Mouse (Mus musculus) MEL (cell line): ENCODE measurements around the gene Gpx6. TPM values are rescaled to one million over a fixed set of nuclear protein-coding genes. Genes with fewer than 3 reads are reported as not detected.

Source experiments
- DNase-seq: peaks from one replicate; pipeline ENCODE4 v3.0.0; 2011; ENCODE audit warnings: low read depth, low spot score
- H3K27ac ChIP-seq: 2 replicates; pipeline ENCODE4 v1.5.1; 2012; ENCODE audit warnings: low read depth, mild to moderate bottlenecking, control low read depth, low read length, moderate library complexity; ENCODE audit not compliant: control insufficient read depth
- H3K27me3 ChIP-seq, 2 experiments: fragments of 150-350 bp in 1 of 2; sonication (generic) in 1 of 2; 2 replicates each; pipeline ENCODE4 v1.6.1; 2012; ENCODE audit warnings: low read length in 2 of 2, mild to moderate bottlenecking in 2 of 2, improper control_type of control experiment in 1 of 2, moderate library complexity in 1 of 2; ENCODE audit not compliant: insufficient read depth in 2 of 2, control insufficient read depth in 1 of 2
- H3K36me3 ChIP-seq, 2 experiments: 2 replicates each; pipeline ENCODE4 v1.6.1; 2012 to 2014; ENCODE audit warnings: low read length in 2 of 2, improper control_type of control experiment in 1 of 2, inconsistent platforms in 1 of 2, mild to moderate bottlenecking in 1 of 2; ENCODE audit not compliant: insufficient read depth in 2 of 2, control insufficient read depth in 1 of 2
- H3K4me1 ChIP-seq, 2 experiments: fragments of 150-350 bp in 1 of 2; sonication (generic) in 1 of 2; 2 replicates each; pipeline ENCODE4 v1.6.1; 2012; ENCODE audit warnings: low read length in 2 of 2, improper control_type of control experiment in 1 of 2, mild to moderate bottlenecking in 1 of 2; ENCODE audit not compliant: insufficient read depth in 2 of 2, control insufficient read depth in 1 of 2
- H3K4me3 ChIP-seq, 2 experiments: fragments of 150-350 bp in 1 of 2; sonication (generic) in 1 of 2; 2 replicates each; pipeline ENCODE4 v1.5.1; 2012; ENCODE audit warnings: low read depth in 2 of 2, low read length in 2 of 2, mild to moderate bottlenecking in 2 of 2, moderate library complexity in 2 of 2, control low read depth in 1 of 2, improper control_type of control experiment in 1 of 2; ENCODE audit not compliant: control insufficient read depth in 1 of 2, insufficient read depth in 1 of 2
- H3K79me2 ChIP-seq: 2 replicates; pipeline ENCODE4 v1.6.1; 2012; ENCODE audit warnings: mild to moderate bottlenecking, low read length, moderate library complexity; ENCODE audit not compliant: control insufficient read depth, poor library complexity, insufficient read depth
- H3K9ac ChIP-seq: 2 replicates; pipeline ENCODE4 v1.6.1; 2012; ENCODE audit warnings: low read depth, mild to moderate bottlenecking, control low read depth, low read length, moderate library complexity; ENCODE audit not compliant: control insufficient read depth, poor library complexity, severe bottlenecking
- H3K9me3 ChIP-seq: fragments of 150-350 bp; sonication (generic); replicated peaks from 2 replicates; pipeline ENCODE4 v1.6.1; 2012; ENCODE audit warnings: mild to moderate bottlenecking, low read length, improper control_type of control experiment, moderate library complexity; ENCODE audit not compliant: insufficient read depth
- BHLHE40 ChIP-seq: IDR thresholded peaks from 2 replicates; pipeline ENCODE4 v1.6.1; 2012; ENCODE audit warnings: low read depth, mild to moderate bottlenecking, inconsistent platforms, low read length, improper control_type of control experiment, borderline replicate concordance
- CHD2 ChIP-seq: IDR thresholded peaks from 2 replicates; pipeline ENCODE4 v1.6.1; 2011; ENCODE audit warnings: low read length, improper control_type of control experiment
- CTCF ChIP-seq, 3 experiments: IDR thresholded peaks in 2 of 3; conservative IDR thresholded peaks in 1 of 3; 2 replicates each; pipeline ENCODE4 v1.5.1; 2011 to 2012; ENCODE audit warnings: low read length in 3 of 3, low read depth in 2 of 3, mild to moderate bottlenecking in 2 of 3, improper control_type of control experiment in 1 of 3, inconsistent platforms in 1 of 3, mixed read lengths in 1 of 3, moderate library complexity in 1 of 3; ENCODE audit not compliant: control insufficient read depth in 1 of 3, insufficient read depth in 1 of 3, poor library complexity in 1 of 3, severe bottlenecking in 1 of 3
- E2F4 ChIP-seq: IDR thresholded peaks from 2 replicates; pipeline ENCODE4 v1.6.1; 2011; ENCODE audit warnings: low read depth, low read length, improper control_type of control experiment, borderline replicate concordance
- ELF1 ChIP-seq: IDR thresholded peaks from 2 replicates; pipeline ENCODE4 v1.6.1; 2014; ENCODE audit warnings: low read depth, mild to moderate bottlenecking, inconsistent platforms, low read length, improper control_type of control experiment, moderate library complexity
- EP300 ChIP-seq, 2 experiments: IDR thresholded peaks; 2 replicates each; pipeline ENCODE4 v1.6.1; 2011; ENCODE audit warnings: improper control_type of control experiment in 2 of 2, low read length in 2 of 2, low read depth in 1 of 2, mild to moderate bottlenecking in 1 of 2
- GATA1 ChIP-seq: IDR thresholded peaks from 2 replicates; pipeline ENCODE4 v1.6.1; 2011; ENCODE audit warnings: low read depth, low read length, improper control_type of control experiment
- JUND ChIP-seq: IDR thresholded peaks from 2 replicates; pipeline ENCODE4 v1.6.1; 2011; ENCODE audit warnings: low read depth, mild to moderate bottlenecking, improper control_type of control experiment, low read length
- KAT2A ChIP-seq: conservative IDR thresholded peaks from 2 replicates; pipeline ENCODE4 v1.6.1; 2012; ENCODE audit warnings: low read depth, low read length, improper control_type of control experiment, inconsistent platforms
- MAFK ChIP-seq: IDR thresholded peaks from 2 replicates; pipeline ENCODE4 v1.6.1; 2011; ENCODE audit warnings: low read depth, mild to moderate bottlenecking, low read length, improper control_type of control experiment, borderline replicate concordance
- MAX ChIP-seq: IDR thresholded peaks from 2 replicates; pipeline ENCODE4 v1.6.1; 2011; ENCODE audit warnings: low read length, improper control_type of control experiment
- MAZ ChIP-seq: IDR thresholded peaks from 2 replicates; pipeline ENCODE4 v1.6.1; 2012; ENCODE audit warnings: low read depth, mild to moderate bottlenecking, inconsistent platforms, low read length, improper control_type of control experiment
- MEF2A ChIP-seq: IDR thresholded peaks from 2 replicates; pipeline ENCODE4 v1.6.1; 2014; ENCODE audit warnings: low read depth, mild to moderate bottlenecking, inconsistent platforms, low read length, improper control_type of control experiment; ENCODE audit not compliant: poor library complexity, insufficient replicate concordance, severe bottlenecking; ENCODE audit errors: extremely low read depth
- MXI1 ChIP-seq: IDR thresholded peaks from 2 replicates; pipeline ENCODE4 v1.6.1; 2011; ENCODE audit warnings: mild to moderate bottlenecking, low read depth, low read length, improper control_type of control experiment
- MYB ChIP-seq: IDR thresholded peaks from 2 replicates; pipeline ENCODE4 v1.6.1; 2011; ENCODE audit warnings: mild to moderate bottlenecking, low read depth, low read length, improper control_type of control experiment
- NELFE ChIP-seq: IDR thresholded peaks from 2 replicates; pipeline ENCODE4 v1.6.1; 2011; ENCODE audit warnings: low read depth, low read length, improper control_type of control experiment
- NRF1 ChIP-seq: IDR thresholded peaks from 2 replicates; pipeline ENCODE4 v1.6.1; 2014; ENCODE audit warnings: low read depth, mild to moderate bottlenecking, inconsistent platforms, low read length, improper control_type of control experiment, moderate library complexity; ENCODE audit not compliant: poor library complexity, insufficient read depth, severe bottlenecking
- POLR2AphosphoS5 ChIP-seq: IDR thresholded peaks from 2 replicates; pipeline ENCODE4 v1.6.1; 2012; ENCODE audit warnings: low read depth, borderline replicate concordance, mild to moderate bottlenecking, inconsistent platforms, low read length, moderate library complexity, mixed read lengths
- RCOR1 ChIP-seq: IDR thresholded peaks from 2 replicates; pipeline ENCODE4 v1.6.1; 2012; ENCODE audit warnings: low read depth, mild to moderate bottlenecking, inconsistent platforms, low read length, improper control_type of control experiment
- SIN3A ChIP-seq: IDR thresholded peaks from 2 replicates; pipeline ENCODE4 v1.6.1; 2012; ENCODE audit warnings: low read length, improper control_type of control experiment, inconsistent platforms
- SMC3 ChIP-seq: IDR thresholded peaks from 2 replicates; pipeline ENCODE4 v1.6.1; 2011; ENCODE audit warnings: low read depth, low read length, improper control_type of control experiment
- TAL1 ChIP-seq: IDR thresholded peaks from 2 replicates; pipeline ENCODE4 v1.6.1; 2012; ENCODE audit warnings: mild to moderate bottlenecking, inconsistent platforms, low read length, moderate library complexity, mixed read lengths
- TBP ChIP-seq: IDR thresholded peaks from 2 replicates; pipeline ENCODE4 v1.8.0; 2011; ENCODE audit warnings: low read depth, low read length, improper control_type of control experiment
- TCF12 ChIP-seq: IDR thresholded peaks from 2 replicates; pipeline ENCODE4 v1.6.1; 2014; ENCODE audit warnings: low read depth, mild to moderate bottlenecking, inconsistent platforms, low read length, improper control_type of control experiment, moderate library complexity
- UBTF ChIP-seq: IDR thresholded peaks from 2 replicates; pipeline ENCODE4 v1.6.1; 2012; ENCODE audit warnings: low read depth, mild to moderate bottlenecking, inconsistent platforms, low read length, improper control_type of control experiment, moderate library complexity, borderline replicate concordance; ENCODE audit not compliant: insufficient read depth
- USF1 ChIP-seq: IDR thresholded peaks from 2 replicates; pipeline ENCODE4 v1.6.1; 2014; ENCODE audit warnings: low read depth, mild to moderate bottlenecking, inconsistent platforms, low read length, improper control_type of control experiment, moderate library complexity
- USF2 ChIP-seq, 2 experiments: IDR thresholded peaks; 2 replicates each; pipeline ENCODE4 v1.6.1; 2011 to 2012; ENCODE audit warnings: improper control_type of control experiment in 2 of 2, low read length in 2 of 2, borderline replicate concordance in 1 of 2, inconsistent platforms in 1 of 2, low read depth in 1 of 2, mild to moderate bottlenecking in 1 of 2; ENCODE audit not compliant: insufficient read depth in 1 of 2
- ZC3H11A ChIP-seq: IDR thresholded peaks from 2 replicates; pipeline ENCODE4 v1.6.1; 2012; ENCODE audit warnings: low read depth, mild to moderate bottlenecking, inconsistent platforms, low read length, improper control_type of control experiment
- ZKSCAN1 ChIP-seq: IDR thresholded peaks from 2 replicates; pipeline ENCODE4 v1.6.1; 2012; ENCODE audit warnings: low read depth, mild to moderate bottlenecking, inconsistent platforms, low read length, improper control_type of control experiment, moderate library complexity
- ZMIZ1 ChIP-seq: IDR thresholded peaks from 2 replicates; pipeline ENCODE4 v1.6.1; 2012; ENCODE audit warnings: low read depth, mild to moderate bottlenecking, inconsistent platforms, low read length, improper control_type of control experiment, moderate library complexity
- polyA plus RNA-seq, 2 experiments: library from polyadenylated mRNA; stranded (reverse) in 1 of 2; unstranded in 1 of 2; fragments of >175 nt in 1 of 2; fragments of >200 nt in 1 of 2; gene quantifications; 2 replicates each; pipeline versions ENCODE4 v1.2.1 to v1.2.4; 2012; ENCODE audit warnings: low replicate concordance in 2 of 2, low read depth in 1 of 2; ENCODE audit not compliant: insufficient read length in 2 of 2, insufficient read depth in 1 of 2, missing spikeins in 1 of 2
- total RNA-seq: library from RNA; depleted of rRNA; stranded (reverse); fragments of 300-350 nt; gene quantifications from 2 replicates; pipeline ENCODE4 v1.2.3, GENCODE M21; 2012

Gene Gpx6
- total and polyA plus RNA-seq, 3 experiments = not detected

DNA sequence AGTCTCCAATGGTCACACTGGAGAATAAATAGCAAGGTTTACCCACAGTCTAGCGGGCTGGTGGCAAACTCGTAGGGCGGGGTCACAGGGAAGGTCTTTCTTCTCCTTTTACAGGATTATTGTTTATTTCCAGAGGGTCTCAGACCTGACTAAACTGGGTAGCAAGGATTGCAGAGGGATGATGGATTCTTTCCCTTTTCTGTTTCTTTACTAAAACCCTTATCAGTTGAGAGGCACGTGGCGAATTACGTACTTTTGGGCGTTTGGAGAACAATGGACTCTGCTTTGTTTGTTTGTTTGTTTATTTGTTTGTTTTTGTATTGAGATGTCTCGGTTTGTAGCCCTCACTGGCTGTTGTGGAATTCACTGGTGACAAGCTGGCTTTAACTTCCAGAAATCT, 32.8 kb upstream of the Gpx6 start:
- TF ChIP-seq JUND (no peak), MXI1 (peak; percentile 50), BHLHE40 (peak; percentile 68; the same call in 1 of the 2 replicates), EP300 (IDR thresholded peaks at IDR 0.05; ENCODE audit: low read depth in 1 of 2, low read length in 2 of 2) (0 out of 4 replicates have a peak, but pooled peaks of 1 of the 2 experiments have one; percentile 5), GATA1 (0 out of 2 replicates have a peak, but pooled peaks have one; percentile 5), MAFK (no peak), TBP (no peak)
- Histone ChIP-seq H3K9me3 (no peaks in the 10 kb centered on the region), H3K27me3 (no peaks in the 10 kb centered on the region; a peak in 2 of 4 replicates), H3K27ac (no peak overlapping the region), H3K4me1 (peaks cover 0 to 8% of the 10 kb centered on the region in 2 experiments; a peak in 2 of 4 replicates), H3K9ac (peak overlapping the region; percentile 15), H3K79me2 (peaks cover 1% of the 10 kb centered on the region; the same call in 1 of the 2 replicates), H3K36me3 (peaks cover 0 to 7% of the 10 kb centered on the region in 2 experiments; a peak in 2 of 4 replicates), H3K4me3 (peak overlapping the region; percentile 55 to 60)
- DNase-seq = peak; percentile 37

DNA sequence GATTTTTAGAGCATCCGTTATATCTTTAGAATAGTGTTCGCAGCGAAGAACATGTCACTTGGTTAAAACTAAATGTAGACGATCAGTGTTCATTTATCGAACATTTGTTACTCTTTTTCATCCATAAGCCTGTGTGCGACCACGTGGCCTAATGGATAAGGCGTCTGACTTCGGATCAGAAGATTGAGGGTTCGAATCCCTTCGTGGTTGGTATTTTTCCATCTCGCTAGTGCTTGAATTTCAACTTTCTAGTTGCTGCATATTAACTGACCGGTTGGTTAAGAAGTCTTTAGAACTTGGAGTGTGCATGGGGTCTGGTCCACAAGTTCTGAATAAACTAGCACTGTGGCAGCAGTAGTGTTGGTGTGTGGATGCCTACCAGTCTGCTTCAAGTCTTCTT, 32.4 kb upstream of the Gpx6 start:
- H3K27me3 ChIP-seq = no peaks in the 10 kb centered on the region; a peak in 2 of 4 replicates
- peak overlapping the region; percentile 55 to 60 for H3K4me3 ChIP-seq
- peak; percentile 90 for DNase-seq
- peaks cover 0 to 8% of the 10 kb centered on the region in 2 experiments; a peak in 2 of 4 replicates for H3K4me1 ChIP-seq
- peak overlapping the region; percentile 15 for H3K9ac ChIP-seq
- H3K9me3 ChIP-seq = no peaks in the 10 kb centered on the region
- peaks cover 1% of the 10 kb centered on the region; the same call in 1 of the 2 replicates for H3K79me2 ChIP-seq
- peaks cover 0 to 6% of the 10 kb centered on the region in 2 experiments; a peak in 2 of 4 replicates for H3K36me3 ChIP-seq
- H3K27ac ChIP-seq = no peak overlapping the region
- TF ChIP-seq JUND = no peak
- TF ChIP-seq USF1 = peak; percentile 89
- no peak for TF ChIP-seq MEF2A
- TF ChIP-seq EP300 (IDR thresholded peaks at IDR 0.05; ENCODE audit: low read depth in 1 of 2, low read length in 2 of 2) = no peak
- TF ChIP-seq MAX = 0 out of 2 replicates have a peak, but pooled peaks have one; percentile 79
- TF ChIP-seq ELF1 = peak; percentile 41; the same call in 1 of the 2 replicates
- no peak for TF ChIP-seq TCF12
- no peak for TF ChIP-seq RCOR1
- no peak for TF ChIP-seq UBTF
- TF ChIP-seq ZKSCAN1 = no peak
- no peak for TF ChIP-seq CTCF (IDR thresholded peaks at IDR 0.05 in 2 of 3, conservative IDR thresholded peaks at IDR 0.05 in 1 of 3; ENCODE audit: control insufficient read depth in 1 of 3, insufficient read depth in 1 of 3, low read depth in 2 of 3, low read length in 3 of 3, poor library complexity in 1 of 3, severe bottlenecking in 1 of 3)
- no peak for TF ChIP-seq MYB
- TF ChIP-seq POLR2AphosphoS5 = no peak
- no peak for TF ChIP-seq ZC3H11A
- no peak; the same call in 1 of the 2 replicates for TF ChIP-seq E2F4
- no peak for TF ChIP-seq USF2 (IDR thresholded peaks at IDR 0.05; ENCODE audit: borderline replicate concordance in 1 of 2, insufficient read depth in 1 of 2, low read depth in 1 of 2, low read length in 2 of 2)
- no peak for TF ChIP-seq SMC3
- TF ChIP-seq MAZ = no peak
- peak; percentile 100 for TF ChIP-seq TBP
- peak; percentile 98 for TF ChIP-seq MAFK
- no peak; the same call in 1 of the 2 replicates for TF ChIP-seq SIN3A
- no peak for TF ChIP-seq NRF1
- TF ChIP-seq BHLHE40 = no peak
- TF ChIP-seq ZMIZ1 = no peak
- TF ChIP-seq TAL1 = no peak
- TF ChIP-seq KAT2A = peak; percentile 35; the same call in 1 of the 2 replicates
- TF ChIP-seq NELFE = no peak
- no peak for TF ChIP-seq CHD2
